Mouse (Mus musculus): ENCODE results near the gene Gm5105.

The Gm5105 gene

GRCm38 (mm10) chr3:138026286-138026685 lies 40.9 kb downstream of the Gm5105 start:
- DNase-seq (ENCODE audit: low spot score): no peak

GRCm38 (mm10) chr3:138022651-138023050 lies 44.5 kb downstream of the Gm5105 start:
- DNase-seq (ENCODE audit: low spot score): no peak

- DNase-seq (ENCODE audit: low spot score): no peak
These were observed 45.2 kb downstream of the Gm5105 start for GRCm38 (mm10) chr3:138022003-138022402.

- no peak for DNase-seq (ENCODE audit: low spot score)
These were observed 50.4 kb downstream of the Gm5105 start for GRCm38 (mm10) chr3:138016810-138017209.

GRCm38 (mm10) chr3:138014725-138015124 lies 52.5 kb downstream of the Gm5105 start:
- no peak for DNase-seq (ENCODE audit: low spot score)

- no peak for DNase-seq (ENCODE audit: low spot score)
These were observed 54.8 kb downstream of the Gm5105 start for GRCm38 (mm10) chr3:138012351-138012750.

- no peak for DNase-seq (ENCODE audit: low spot score)
These were observed 59.0 kb downstream of the Gm5105 start for GRCm38 (mm10) chr3:138008152-138008551.

- no peak for DNase-seq (ENCODE audit: low spot score)
These were observed 60.3 kb downstream of the Gm5105 start for GRCm38 (mm10) chr3:138006896-138007295.

GRCm38 (mm10) chr3:138003264-138003663 lies 63.9 kb downstream of the Gm5105 start:
- no peak for DNase-seq (ENCODE audit: low spot score)

GRCm38 (mm10) chr3:138002545-138002944 lies 64.6 kb downstream of the Gm5105 start:
- DNase-seq (ENCODE audit: low spot score): no peak

- no peak for DNase-seq (ENCODE audit: low spot score)
These were observed 65.3 kb downstream of the Gm5105 start for GRCm38 (mm10) chr3:138001865-138002264.

GRCm38 (mm10) chr3:138000724-138001069 lies 66.5 kb downstream of the Gm5105 start:
- no peak for DNase-seq (ENCODE audit: low spot score)

- DNase-seq (ENCODE audit: low spot score): no peak
These were observed 67.0 kb downstream of the Gm5105 start for GRCm38 (mm10) chr3:138000062-138000723.

- no peak for DNase-seq (ENCODE audit: low spot score)
These were observed 67.9 kb downstream of the Gm5105 start for GRCm38 (mm10) chr3:137999224-137999790.

All from testis, postnatal 10 days (tissue).